Mouse (Mus musculus) cerebellum, adult 2 months (tissue): ENCODE measurements at regions not wholly inside any gene's neighbourhood (a gene's known extent, or its start where the extent isn't known, plus 50 kb on each side); places are given as distances from the start of the nearest gene placed in this dataset.

Source experiments
- DNase-seq, 2 experiments: peaks; one replicate each; pipeline ENCODE4 v3.0.0; 2021
- H3K27ac ChIP-seq: fragments of 200-500 bp; 2 replicates; pipeline ENCODE4 v1.5.1; 2012; ENCODE audit warnings: low read length, control low read depth, inconsistent platforms; ENCODE audit not compliant: insufficient read depth
- H3K27me3 ChIP-seq: fragments of 200-500 bp; 2 replicates; pipeline ENCODE4 v1.6.1; 2012; ENCODE audit warnings: inconsistent platforms, mild to moderate bottlenecking, low read length, moderate library complexity; ENCODE audit not compliant: control insufficient read depth, insufficient read depth
- H3K4me1 ChIP-seq: fragments of 200-500 bp; 2 replicates; pipeline ENCODE4 v1.6.1; 2011; ENCODE audit warnings: low read length; ENCODE audit not compliant: control insufficient read depth, insufficient read depth
- H3K4me3 ChIP-seq: fragments of 200-500 bp; replicated peaks from 2 replicates; pipeline ENCODE3; 2011; ENCODE audit warnings: mild to moderate bottlenecking, low read depth, low read length, control low read depth; ENCODE audit not compliant: insufficient read depth
- CTCF ChIP-seq: fragments of 200-500 bp; IDR thresholded peaks from 2 replicates; pipeline ENCODE4 v1.5.1; 2011; ENCODE audit warnings: low read depth, mild to moderate bottlenecking, control low read depth, low read length, moderate library complexity, borderline replicate concordance; ENCODE audit not compliant: insufficient read depth
- POLR2A ChIP-seq: fragments of 200-500 bp; IDR thresholded peaks from 2 replicates; pipeline ENCODE4 v1.6.1; 2011; ENCODE audit warnings: low read length, control low read depth, borderline replicate concordance; ENCODE audit not compliant: insufficient read depth
- WGBS: fragments of 180-500 bp; shearing (Covaris S2); methylation state at CpG from one replicate; pipeline ENCODE4 v1.1.7; 2018; 5-methylcytosine and 5-hydroxymethylcytosine counted together

- H3K4me3 ChIP-seq, result peak overlapping the region; percentile 42
- no peaks in the 10 kb centered on the region for H3K4me1 ChIP-seq
- DNase-seq, result peak; percentile 51 to 68
- 5% methylated on average over 17 of the region's 17 CpGs for WGBS
- no peaks in the 10 kb centered on the region for H3K27me3 ChIP-seq
- TF ChIP-seq POLR2A (no peak), CTCF (peak; percentile 69)
- H3K27ac ChIP-seq, result no peak overlapping the region
Measured at GRCm38 (mm10) chr17:88251949-88252521, 186.9 kb upstream of the Fbxo11 start.

GRCm38 (mm10) chr17:88255744-88256598, 184.5 kb upstream of the Foxn2 start:
- H3K27ac ChIP-seq, result peak overlapping the region; percentile 93
- H3K27me3 ChIP-seq, result no peaks in the 10 kb centered on the region
- H3K4me1 ChIP-seq, result peaks cover 5% of the 10 kb centered on the region; the same call in 1 of the 2 replicates
- WGBS, result under 1% methylated on average over 40 of the region's 40 CpGs
- TF ChIP-seq POLR2A, result no peak
- peak; percentile 79 for TF ChIP-seq CTCF
- peak; percentile 84 for DNase-seq
- H3K4me3 ChIP-seq, result peak overlapping the region; percentile 88

- peak; percentile 82 to 91 for DNase-seq
- peak; percentile 21; the same call in 1 of the 2 replicates for TF ChIP-seq POLR2A
- TF ChIP-seq CTCF, result peak; percentile 76
- Histone ChIP-seq H3K27ac (peak overlapping the region; percentile 88), H3K4me3 (peak overlapping the region; percentile 88), H3K27me3 (no peaks in the 10 kb centered on the region), H3K4me1 (peaks cover 5% of the 10 kb centered on the region; the same call in 1 of the 2 replicates)
- under 1% methylated on average over 18 of the region's 18 CpGs for WGBS
Measured at GRCm38 (mm10) chr17:88256599-88257544, 183.6 kb upstream of the Foxn2 start.

- 87% methylated on average over 11 of the region's 11 CpGs for WGBS
- TF ChIP-seq CTCF (0 out of 2 replicates have a peak, but pooled peaks have one; percentile 14), POLR2A (no peak)
- no peaks in the 10 kb centered on the region for H3K27me3 ChIP-seq
- no peak for DNase-seq
- H3K27ac ChIP-seq, result no peak overlapping the region
- peaks cover 10% of the 10 kb centered on the region for H3K4me1 ChIP-seq
- H3K4me3 ChIP-seq, result no peak overlapping the region
Measured at GRCm38 (mm10) chr17:88258361-88258796, 182.1 kb upstream of the Foxn2 start.

- Histone ChIP-seq H3K4me1 (peaks cover 10% of the 10 kb centered on the region), H3K27ac (no peak overlapping the region), H3K4me3 (no peak overlapping the region), H3K27me3 (no peaks in the 10 kb centered on the region)
- 77% methylated on average over 7 of the region's 7 CpGs for WGBS
- no peak for TF ChIP-seq CTCF
- TF ChIP-seq POLR2A, result no peak
- peak in 1 of 2 experiments; percentile 42 for DNase-seq
Measured at GRCm38 (mm10) chr17:88260176-88260575, 180.3 kb upstream of the Foxn2 start.

- peaks cover 10% of the 10 kb centered on the region for H3K4me1 ChIP-seq
- H3K4me3 ChIP-seq, result no peak overlapping the region
- no peak overlapping the region for H3K27ac ChIP-seq
- no peak for TF ChIP-seq CTCF
- no peak for TF ChIP-seq POLR2A
- 77% methylated on average over 6 of the region's 6 CpGs for WGBS
- no peak for DNase-seq
- H3K27me3 ChIP-seq, result no peaks in the 10 kb centered on the region
Measured at GRCm38 (mm10) chr17:88260826-88261225, 179.7 kb upstream of the Foxn2 start.

- TF ChIP-seq CTCF, result no peak
- TF ChIP-seq POLR2A, result no peak
- Histone ChIP-seq H3K4me3 (no peak overlapping the region), H3K27me3 (no peaks in the 10 kb centered on the region), H3K27ac (no peak overlapping the region), H3K4me1 (peaks cover 10% of the 10 kb centered on the region)
- no peak for DNase-seq
- 73% methylated on average over 8 of the region's 8 CpGs for WGBS
Measured at GRCm38 (mm10) chr17:88261556-88261955, 179.0 kb upstream of the Foxn2 start.
